19 mouse cellular contexts compared by ENCODE assay signal in genomic region chr1:189946126-189946525, GRCm38 (mm10).
"Had no signal": no experiment of that assay in that cellular context is flagged by ENCODE, and none has a peak within 500 bp of the region (broad histone marks: within the 10 kb centered on the region; RNA-seq: fewer than 3 reads in every experiment).

No protein-coding gene starts in this region.

- H3K4me2 ChIP-seq: kidney, embryonic 15.5 days; limb, embryonic 13.5 days; liver, embryonic 12.5 days; liver, embryonic 15.5 days; lung, embryonic 15.5 days; midbrain, embryonic 13.5 days had no signal

- H3K27ac ChIP-seq: kidney, embryonic 15.5 days; limb, embryonic 10.5 days; limb, embryonic 13.5 days; liver, embryonic 12.5 days; liver, embryonic 15.5 days; lung, embryonic 15.5 days; midbrain, embryonic 10.5 days; midbrain, embryonic 13.5 days had no signal

- H3K36me3 ChIP-seq: kidney, embryonic 15.5 days; limb, embryonic 10.5 days; limb, embryonic 13.5 days; liver, embryonic 12.5 days; liver, embryonic 15.5 days; lung, embryonic 15.5 days; midbrain, embryonic 10.5 days; midbrain, embryonic 13.5 days had no signal

- ATAC-seq: liver, embryonic 12.5 days; midbrain, embryonic 13.5 days; midbrain, embryonic 16.5 days had no signal

- H3K9me3 ChIP-seq: kidney, embryonic 15.5 days; limb, embryonic 10.5 days; limb, embryonic 13.5 days; liver, embryonic 12.5 days; liver, embryonic 15.5 days; lung, embryonic 15.5 days; megakaryocyte, embryonic 14.5 days; midbrain, embryonic 10.5 days; midbrain, embryonic 13.5 days had no signal

- DNase-seq: kidney, postnatal 10 days; kidney, postnatal 4 days; liver; lung, adult 18-20 months; lung, postnatal 10 days; lung, postnatal 36 days; thymus, adult 18-20 months; thymus, postnatal 36 days had no signal

- H3K9ac ChIP-seq: kidney, embryonic 15.5 days; limb, embryonic 13.5 days; liver, embryonic 12.5 days; liver, embryonic 15.5 days; lung, embryonic 15.5 days; midbrain, embryonic 13.5 days had no signal

- H3K4me1 ChIP-seq: kidney, embryonic 15.5 days; limb, embryonic 10.5 days; limb, embryonic 13.5 days; liver, embryonic 12.5 days; liver, embryonic 15.5 days; lung, embryonic 15.5 days; megakaryocyte, embryonic 14.5 days; midbrain, embryonic 13.5 days had no signal

- H3K27me3 ChIP-seq: kidney, embryonic 15.5 days; limb, embryonic 13.5 days; liver, embryonic 12.5 days; liver, embryonic 15.5 days; lung, embryonic 15.5 days; midbrain, embryonic 13.5 days had no signal

- H3K4me3 ChIP-seq: kidney, embryonic 15.5 days; limb, embryonic 10.5 days; limb, embryonic 13.5 days; liver, embryonic 12.5 days; liver, embryonic 15.5 days; lung, embryonic 15.5 days; megakaryocyte, embryonic 14.5 days; midbrain, embryonic 10.5 days; midbrain, embryonic 13.5 days; myocyte had no signal
